20 mouse cellular contexts compared by ENCODE assay signal in the genomic region with DNA sequence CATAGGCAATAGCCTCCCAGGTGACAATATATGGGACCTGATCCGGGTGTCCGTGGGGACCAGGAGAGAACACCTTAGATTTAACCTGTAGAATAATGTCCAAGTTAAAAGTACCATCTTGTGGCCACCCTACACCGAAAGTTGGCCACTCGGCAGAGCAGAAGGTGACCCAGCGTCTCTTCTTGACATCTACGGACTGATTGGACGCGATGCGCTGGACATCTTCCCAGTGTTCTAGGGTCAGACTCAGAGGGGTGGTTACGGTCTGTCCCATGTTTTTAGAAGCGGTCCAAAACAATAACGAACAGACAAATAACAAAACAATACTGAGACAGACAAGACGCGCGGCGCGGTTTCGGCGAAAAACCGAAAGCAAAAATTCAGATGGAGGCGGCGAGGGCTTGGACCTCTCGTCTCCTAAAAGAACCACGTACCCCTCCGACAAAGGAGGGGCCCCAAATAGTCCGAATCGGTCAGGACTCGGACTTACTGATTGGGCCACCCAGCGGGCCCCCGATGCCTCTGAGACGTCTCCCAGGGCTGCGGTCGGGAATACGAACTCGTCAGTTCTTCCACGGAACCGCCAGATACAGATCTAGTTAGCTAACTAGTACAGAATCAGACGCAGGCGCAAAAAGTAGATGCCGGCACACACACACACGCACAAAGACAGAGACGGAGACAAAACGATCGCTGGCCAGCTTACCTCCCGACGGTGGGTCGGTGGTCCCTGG. TPM values are rescaled to one million over a fixed set of nuclear protein-coding genes. Genes with fewer than 3 reads are reported as not detected.
"Had no signal": no experiment of that assay in that cellular context is flagged by ENCODE, and none has a peak within 500 bp of the region (broad histone marks: within the 10 kb centered on the region; RNA-seq: fewer than 3 reads in every experiment).

No protein-coding gene starts in this region.

RNA-seq across cellular contexts. Expression of a gene that starts 22.2 kb away (rescaled TPM):
- total RNA-seq: liver, adult 2 months had no signal
- polyA plus RNA-seq: liver, adult 2 months; macrophage had no signal

RNA-seq across cellular contexts. Expression of a gene that starts 26.5 kb away (rescaled TPM):
- total RNA-seq: left cerebral cortex, postnatal 10 days; left cerebral cortex, postnatal 4 days; liver, adult 2 months; megakaryocyte, adult 5-6 weeks; monocyte, adult 5-6 weeks had no signal
- polyA plus RNA-seq: limb, embryonic 10.5 days; limb, embryonic 11.5 days; limb, embryonic 12.5 days; liver, adult 2 months; liver, embryonic 12.5 days; liver, embryonic 13.5 days; liver, embryonic 15.5 days; liver, embryonic 16.5 days; liver, postnatal 0 days; lung, adult 2 months; lung, embryonic 14.5 days; lung, embryonic 15.5 days; lung, embryonic 16.5 days; lung, postnatal 0 days; macrophage; neural tube, embryonic 11.5 days had no signal
